Mouse (Mus musculus): ENCODE data around the gene Bok. TPM values are rescaled to one million over a fixed set of nuclear protein-coding genes. Genes with fewer than 3 reads are reported as not detected.
A peak's percentile ranks its signal among the peaks of the same experiment; 100 is the strongest.
"Not testable (repeated sequence)": the region's sequence is repeated elsewhere in the genome, so short reads cannot be mapped to it uniquely, and the experiment has no call there.

Bok gene
- polyA plus RNA-seq, 1 experiment, result 20.6 TPM

DNA sequence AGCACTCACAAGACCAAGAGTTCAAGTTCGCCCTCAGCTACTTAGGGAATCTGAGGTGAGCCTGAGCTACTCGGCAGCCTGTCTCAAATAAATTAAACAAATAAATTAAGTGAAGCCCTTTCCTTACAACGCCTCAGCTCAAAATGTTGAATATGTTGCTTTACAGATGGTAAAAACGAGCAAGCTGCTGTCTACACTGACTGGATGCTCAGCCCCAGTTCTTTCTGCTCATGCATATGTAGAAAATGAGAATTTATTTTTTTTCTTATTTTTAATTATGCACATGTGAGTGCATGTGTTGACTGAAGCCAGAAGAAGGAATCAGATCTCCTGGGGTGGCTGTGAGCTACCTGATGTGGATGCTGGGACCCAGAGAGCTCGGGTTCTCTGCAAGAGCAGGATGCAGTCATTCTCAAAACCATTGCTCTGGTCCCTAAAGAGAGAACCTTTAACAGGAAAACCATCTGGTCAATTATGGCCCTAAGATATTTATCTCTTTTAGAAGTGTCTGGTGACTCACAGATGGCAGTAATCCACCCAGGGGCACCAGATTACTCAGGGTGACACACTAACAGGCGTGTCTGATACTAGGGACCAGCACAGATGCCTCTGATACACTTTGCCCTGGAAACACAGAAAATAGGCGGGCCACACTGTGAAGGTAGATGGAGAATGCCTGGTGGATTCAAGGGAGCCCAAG, 29.0 kb upstream of the Bok start:
- no peak overlapping the region for H3K27ac ChIP-seq (ENCODE audit: insufficient read depth, low read length)
- no peak overlapping the region for H3K4me3 ChIP-seq (replicated peaks; ENCODE audit: insufficient read depth, low read depth, low read length)
- 77% methylated on average over 7 of the region's 7 CpGs for WGBS
- TF ChIP-seq POLR2A (IDR thresholded peaks at IDR 0.05; ENCODE audit: borderline replicate concordance, insufficient read depth, low read length) (no peak), CTCF (IDR thresholded peaks at IDR 0.05; ENCODE audit: borderline replicate concordance, insufficient read depth, low read depth, low read length) (no peak)
- DNase-seq, result no peak
- no peaks in the 10 kb centered on the region for H3K27me3 ChIP-seq (ENCODE audit: control insufficient read depth, insufficient read depth, low read length)
- no peaks in the 10 kb centered on the region for H3K4me1 ChIP-seq (ENCODE audit: control insufficient read depth, insufficient read depth, low read length)

DNA sequence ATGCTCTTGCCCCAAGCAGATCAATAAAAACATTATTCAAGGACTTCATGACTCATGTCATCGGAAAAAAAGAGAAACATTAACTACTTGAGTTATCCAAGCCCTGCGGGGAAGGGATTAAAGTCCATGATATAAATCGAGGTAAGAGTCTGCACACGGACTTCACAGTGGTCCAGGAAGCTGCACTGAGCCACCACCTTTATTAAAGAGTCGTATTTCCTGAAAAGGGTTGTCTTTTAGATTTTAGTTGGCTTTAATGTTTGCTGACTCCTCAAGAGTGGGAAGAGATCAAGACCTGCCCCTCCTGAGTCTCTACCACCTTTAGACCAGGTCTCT, 28.5 kb upstream of the Bok start:
- no peak overlapping the region for H3K4me3 ChIP-seq (replicated peaks; ENCODE audit: insufficient read depth, low read depth, low read length)
- TF ChIP-seq POLR2A (IDR thresholded peaks at IDR 0.05; ENCODE audit: borderline replicate concordance, insufficient read depth, low read length) (no peak), CTCF (IDR thresholded peaks at IDR 0.05; ENCODE audit: borderline replicate concordance, insufficient read depth, low read depth, low read length) (no peak)
- H3K27me3 ChIP-seq (ENCODE audit: control insufficient read depth, insufficient read depth, low read length), result no peaks in the 10 kb centered on the region
- no peaks in the 10 kb centered on the region for H3K4me1 ChIP-seq (ENCODE audit: control insufficient read depth, insufficient read depth, low read length)
- 89% methylated on average over 5 of the region's 5 CpGs for WGBS
- H3K27ac ChIP-seq (ENCODE audit: insufficient read depth, low read length), result no peak overlapping the region
- DNase-seq, result no peak

DNA sequence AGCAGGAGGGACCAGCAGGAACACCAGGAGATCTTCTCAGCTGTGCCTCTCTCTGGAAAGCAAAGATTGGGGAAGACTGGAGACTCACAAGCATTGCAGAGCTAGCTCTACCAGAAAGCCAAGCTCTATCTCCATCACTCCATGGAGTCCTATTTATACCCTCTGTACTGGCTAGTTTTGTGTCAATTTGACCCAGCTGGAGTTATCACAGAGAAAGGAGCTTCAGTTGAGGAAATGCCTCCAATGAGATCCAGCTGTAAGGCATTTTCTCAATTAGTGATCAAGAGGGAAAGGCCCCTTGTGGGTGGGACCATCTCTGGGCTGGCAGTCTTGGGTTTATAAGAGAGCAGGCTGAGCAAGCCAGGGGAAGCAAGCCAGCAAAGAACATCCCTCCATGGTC, 26.9 kb upstream of the Bok start, which contains the start of gene Stk25:
Stk25 (minus strand) TSS at position 101 of the 400 bp plus-strand sequence.
- not testable (repeated sequence) for H3K4me3 ChIP-seq (replicated peaks; ENCODE audit: insufficient read depth, low read depth, low read length); H3K27ac ChIP-seq (ENCODE audit: insufficient read depth, low read length); H3K4me1 ChIP-seq (ENCODE audit: control insufficient read depth, insufficient read depth, low read length); DNase-seq; H3K27me3 ChIP-seq (ENCODE audit: control insufficient read depth, insufficient read depth, low read length)

DNA sequence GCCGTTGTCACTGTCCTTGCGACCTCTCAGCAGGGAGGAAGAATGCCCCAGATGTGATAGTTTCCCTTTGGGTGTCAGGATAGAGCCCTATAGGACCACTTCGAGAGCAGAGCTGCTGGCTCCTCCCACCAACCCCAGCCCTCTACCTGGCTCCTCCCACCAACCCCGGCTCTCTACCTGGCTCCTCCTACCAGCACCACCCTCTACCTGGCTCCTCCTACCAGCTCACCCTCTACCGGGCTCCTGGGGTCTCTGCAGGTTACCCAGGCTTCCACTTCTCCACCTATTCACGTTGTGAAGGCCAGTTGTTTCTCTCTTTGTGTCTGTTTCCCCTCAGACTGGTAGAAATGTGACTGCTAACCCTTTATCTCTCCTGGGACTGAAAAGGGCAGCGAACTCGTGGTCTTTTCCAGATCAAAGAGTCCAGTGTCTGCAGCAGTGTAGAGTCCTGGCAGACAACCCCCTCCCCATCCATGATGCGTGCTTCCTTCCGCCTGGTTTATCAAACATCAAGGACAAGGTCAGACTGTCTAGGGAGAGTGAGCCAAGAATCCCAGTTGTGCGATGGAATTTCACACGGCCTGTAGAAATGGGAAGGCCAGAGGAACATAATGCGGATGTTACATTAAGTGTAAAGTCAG, 17.6 kb upstream of the Bok start:
- TF ChIP-seq CTCF (IDR thresholded peaks at IDR 0.05; ENCODE audit: borderline replicate concordance, insufficient read depth, low read depth, low read length), result no peak
- TF ChIP-seq POLR2A (IDR thresholded peaks at IDR 0.05; ENCODE audit: borderline replicate concordance, insufficient read depth, low read length), result no peak
- H3K4me3 ChIP-seq (replicated peaks; ENCODE audit: insufficient read depth, low read depth, low read length), result no peak overlapping the region
- 39% methylated on average over 13 of the region's 13 CpGs for WGBS
- H3K27ac ChIP-seq (ENCODE audit: insufficient read depth, low read length), result no peak overlapping the region
- H3K27me3 ChIP-seq (ENCODE audit: control insufficient read depth, insufficient read depth, low read length), result no peaks in the 10 kb centered on the region
- no peak for DNase-seq
- no peaks in the 10 kb centered on the region for H3K4me1 ChIP-seq (ENCODE audit: control insufficient read depth, insufficient read depth, low read length)

DNA sequence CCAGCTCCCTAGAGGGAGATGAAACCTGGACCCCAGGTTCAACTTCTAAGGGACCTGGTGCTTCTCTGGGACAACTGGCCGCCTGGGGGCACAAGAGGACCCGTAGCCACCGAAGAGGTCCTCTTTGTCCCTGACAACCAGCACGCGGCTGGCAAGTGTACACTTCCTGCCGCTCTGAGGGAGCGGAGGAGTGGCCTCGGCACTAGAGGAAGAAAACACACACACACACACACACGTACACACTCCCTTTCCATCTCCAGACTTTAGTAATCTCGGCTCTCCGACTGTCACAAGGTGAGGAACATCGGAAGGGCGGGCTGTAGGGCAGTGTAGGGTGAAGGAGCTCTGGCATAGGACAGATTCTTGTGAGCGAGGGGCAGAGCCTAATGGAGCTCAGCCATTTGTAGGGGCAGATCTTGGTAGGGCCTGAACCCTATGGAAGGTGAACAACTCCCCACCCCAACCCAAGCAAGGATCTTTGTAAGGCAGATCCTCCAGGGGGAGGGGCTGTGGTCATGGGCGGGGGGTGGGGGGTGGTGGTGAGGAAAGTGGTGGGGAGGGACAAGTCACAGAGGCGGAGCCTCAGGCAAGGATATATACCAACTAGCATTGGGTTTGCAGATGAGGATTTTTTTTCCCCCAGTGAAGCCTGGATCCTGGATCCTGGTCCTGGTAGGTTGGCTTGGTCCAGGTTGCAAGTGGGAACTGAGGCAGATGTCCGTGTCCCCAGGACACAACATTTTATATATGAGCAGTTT, 16.5 kb upstream of the Bok start:
- Histone ChIP-seq H3K4me3 (replicated peaks; ENCODE audit: insufficient read depth, low read depth, low read length) (peak overlapping the region; percentile 68), H3K4me1 (ENCODE audit: control insufficient read depth, insufficient read depth, low read length) (no peaks in the 10 kb centered on the region), H3K27me3 (ENCODE audit: control insufficient read depth, insufficient read depth, low read length) (no peaks in the 10 kb centered on the region), H3K27ac (ENCODE audit: insufficient read depth, low read length) (no peak overlapping the region)
- 9% methylated on average over 17 of the region's 17 CpGs for WGBS
- TF ChIP-seq CTCF (IDR thresholded peaks at IDR 0.05; ENCODE audit: borderline replicate concordance, insufficient read depth, low read depth, low read length) (peak; percentile 56), POLR2A (IDR thresholded peaks at IDR 0.05; ENCODE audit: borderline replicate concordance, insufficient read depth, low read length) (no peak)
- DNase-seq, result peak; percentile 63 to 66

DNA sequence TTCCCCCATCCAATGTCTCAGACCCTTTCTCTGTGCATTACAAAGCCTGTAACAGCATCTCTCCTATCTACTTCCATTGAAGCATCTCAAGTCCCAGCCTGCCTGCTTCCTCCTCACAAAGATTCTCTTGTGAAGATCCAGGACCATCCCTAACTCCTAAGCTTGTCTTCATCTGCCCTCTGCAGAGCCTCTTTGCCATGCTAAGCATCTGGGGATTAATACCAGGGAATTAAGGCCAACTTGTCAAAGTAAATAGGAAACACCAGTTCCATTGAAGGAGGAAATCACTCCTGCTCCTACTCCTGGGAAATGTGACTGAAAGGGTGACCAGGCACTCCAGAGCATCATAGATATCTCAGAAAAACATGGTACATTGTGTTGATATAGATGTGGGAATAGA, 15.5 kb upstream of the Bok start:
- Histone ChIP-seq H3K4me1 (ENCODE audit: control insufficient read depth, insufficient read depth, low read length) (no peaks in the 10 kb centered on the region), H3K27me3 (ENCODE audit: control insufficient read depth, insufficient read depth, low read length) (no peaks in the 10 kb centered on the region), H3K4me3 (replicated peaks; ENCODE audit: insufficient read depth, low read depth, low read length) (no peak overlapping the region), H3K27ac (ENCODE audit: insufficient read depth, low read length) (no peak overlapping the region)
- no peak for DNase-seq
- TF ChIP-seq CTCF (IDR thresholded peaks at IDR 0.05; ENCODE audit: borderline replicate concordance, insufficient read depth, low read depth, low read length), result no peak
- no peak for TF ChIP-seq POLR2A (IDR thresholded peaks at IDR 0.05; ENCODE audit: borderline replicate concordance, insufficient read depth, low read length)

DNA sequence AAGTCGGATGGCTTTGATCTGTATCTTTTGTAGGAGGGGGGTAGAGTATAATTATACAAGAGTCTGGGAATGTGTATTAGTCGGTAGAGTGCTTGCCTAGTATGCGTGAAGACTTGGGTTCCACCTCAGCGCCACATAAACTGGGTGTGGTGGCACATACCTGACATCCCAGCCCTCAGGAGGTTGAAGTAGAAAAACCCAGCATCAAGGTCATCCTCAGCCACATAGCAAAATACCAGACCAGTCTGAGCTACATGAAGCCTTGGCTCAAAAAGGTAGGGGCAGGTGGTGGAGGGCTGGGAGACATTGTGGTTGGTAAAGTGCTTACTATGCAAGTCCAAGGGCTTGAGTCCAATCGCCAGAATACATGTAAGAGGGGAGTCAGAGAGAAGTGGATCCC, 12.8 kb upstream of the Bok start:
- no peak for TF ChIP-seq CTCF (IDR thresholded peaks at IDR 0.05; ENCODE audit: borderline replicate concordance, insufficient read depth, low read depth, low read length)
- no peak for TF ChIP-seq POLR2A (IDR thresholded peaks at IDR 0.05; ENCODE audit: borderline replicate concordance, insufficient read depth, low read length)
- WGBS, result 88% methylated on average over 5 of the region's 5 CpGs
- Histone ChIP-seq H3K4me1 (ENCODE audit: control insufficient read depth, insufficient read depth, low read length) (no peaks in the 10 kb centered on the region), H3K27me3 (ENCODE audit: control insufficient read depth, insufficient read depth, low read length) (no peaks in the 10 kb centered on the region), H3K27ac (ENCODE audit: insufficient read depth, low read length) (no peak overlapping the region), H3K4me3 (replicated peaks; ENCODE audit: insufficient read depth, low read depth, low read length) (no peak overlapping the region)
- no peak for DNase-seq

DNA sequence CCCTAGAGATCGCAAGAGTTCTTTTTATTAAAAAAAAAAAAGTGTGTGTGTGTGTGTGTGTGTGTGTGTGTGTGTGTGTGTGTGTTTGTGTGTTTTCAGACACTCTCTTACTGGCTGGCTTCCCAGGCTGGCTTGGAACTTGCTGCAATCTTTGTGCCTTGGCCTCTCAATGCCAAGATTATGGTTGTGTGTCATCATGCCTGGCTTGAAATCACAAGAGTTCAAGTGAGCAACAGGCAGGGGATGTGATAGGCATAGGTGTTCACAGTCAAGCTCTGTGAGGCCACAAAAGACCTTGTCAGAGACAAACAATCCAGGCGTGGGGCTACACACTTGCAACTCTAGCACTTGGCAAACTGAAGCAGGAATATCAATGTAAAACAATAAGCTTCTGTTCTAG, 7.1 kb upstream of the Bok start:
- Histone ChIP-seq H3K27ac (ENCODE audit: insufficient read depth, low read length) (no peak overlapping the region), H3K4me1 (ENCODE audit: control insufficient read depth, insufficient read depth, low read length) (no peaks in the 10 kb centered on the region), H3K27me3 (ENCODE audit: control insufficient read depth, insufficient read depth, low read length) (no peaks in the 10 kb centered on the region), H3K4me3 (replicated peaks; ENCODE audit: insufficient read depth, low read depth, low read length) (no peak overlapping the region)
- TF ChIP-seq POLR2A (IDR thresholded peaks at IDR 0.05; ENCODE audit: borderline replicate concordance, insufficient read depth, low read length) (no peak), CTCF (IDR thresholded peaks at IDR 0.05; ENCODE audit: borderline replicate concordance, insufficient read depth, low read depth, low read length) (no peak)
- 54% methylated on average over 2 of the region's 2 CpGs for WGBS
- no peak for DNase-seq

All from cerebellum, adult 2 months (tissue).